Mouse (Mus musculus) thymus, postnatal 10 days (tissue): ENCODE data around the gene Rmnd1.
A peak's percentile ranks its signal among the peaks of the same experiment; 100 is the strongest.
"Not testable (repeated sequence)": the region's sequence is repeated elsewhere in the genome, so short reads cannot be mapped to it uniquely, and the experiment has no call there.

Experiments
- DNase-seq, 2 experiments: peaks; one replicate each; pipeline ENCODE4 v3.0.0; 2021; ENCODE audit warnings: low spot score in 2 of 2

The Rmnd1 gene

GRCm38 (mm10) chr10:4432123-4432931 lies at the start of gene Rmnd1, which contains the start of gene Armt1:
Rmnd1 (minus strand) TSS chr10:4432388.
Armt1 (plus strand) TSS chr10:4432467.
- DNase-seq, result peak; percentile 93 to 96

GRCm38 (mm10) chr10:4481695-4482094 lies 49.5 kb upstream of the Rmnd1 start:
- no peak for DNase-seq

GRCm38 (mm10) chr10:4480929-4481328 lies 48.7 kb upstream of the Rmnd1 start:
- DNase-seq, result no peak

- no peak for DNase-seq
These were observed 44.4 kb upstream of the Rmnd1 start for GRCm38 (mm10) chr10:4476604-4477003.

- no peak for DNase-seq
These were observed 43.2 kb upstream of the Rmnd1 start for GRCm38 (mm10) chr10:4475431-4475830.

- DNase-seq, result no peak
These were observed 41.4 kb upstream of the Rmnd1 start for GRCm38 (mm10) chr10:4473591-4473993.

- DNase-seq, result no peak
These were observed 37.2 kb upstream of the Rmnd1 start for GRCm38 (mm10) chr10:4469406-4469805.

GRCm38 (mm10) chr10:4465799-4466198 lies 33.6 kb upstream of the Rmnd1 start:
- DNase-seq, result no peak

GRCm38 (mm10) chr10:4460201-4460600 lies 28.0 kb upstream of the Rmnd1 start:
- DNase-seq, result no peak

- DNase-seq, result no peak
These were observed 24.2 kb upstream of the Rmnd1 start for GRCm38 (mm10) chr10:4456409-4456808.

- no peak for DNase-seq
These were observed 3.2 kb upstream of the Rmnd1 start for GRCm38 (mm10) chr10:4435416-4435815.

GRCm38 (mm10) chr10:4433871-4434270 lies 1.7 kb upstream of the Rmnd1 start:
- DNase-seq, result not testable (repeated sequence)

GRCm38 (mm10) chr10:4432996-4433755 lies 988 bp upstream of the Rmnd1 start:
- peak in 1 of 2 experiments; percentile 17 for DNase-seq

GRCm38 (mm10) chr10:4431746-4432122 lies 454 bp downstream of the Rmnd1 start:
- no peak for DNase-seq

GRCm38 (mm10) chr10:4430826-4431225 lies 1.4 kb downstream of the Rmnd1 start:
- no peak for DNase-seq

GRCm38 (mm10) chr10:4430399-4430798 lies 1.8 kb downstream of the Rmnd1 start:
- no peak for DNase-seq

GRCm38 (mm10) chr10:4425245-4425644 lies 6.9 kb downstream of the Rmnd1 start:
- DNase-seq, result no peak

- no peak for DNase-seq
These were observed 25.0 kb downstream of the Rmnd1 start for GRCm38 (mm10) chr10:4407191-4407590.

- DNase-seq, result no peak
These were observed 26.7 kb downstream of the Rmnd1 start for GRCm38 (mm10) chr10:4405511-4405910.

- DNase-seq, result peak in 1 of 2 experiments; percentile 68
These were observed 27.2 kb downstream of the Rmnd1 start for GRCm38 (mm10) chr10:4404895-4405491.

GRCm38 (mm10) chr10:4398058-4398457 lies 34.1 kb downstream of the Rmnd1 start:
- no peak for DNase-seq

- no peak for DNase-seq
These were observed 36.9 kb downstream of the Rmnd1 start for GRCm38 (mm10) chr10:4395321-4395720.
